Mouse (Mus musculus): ENCODE data around the gene AC109138.7. TPM values are rescaled to one million over a fixed set of nuclear protein-coding genes. Genes with fewer than 3 reads are reported as not detected.

The AC109138.7 gene
- polyA plus RNA-seq, 1 experiment from 2014 or later, result not detected

DNA sequence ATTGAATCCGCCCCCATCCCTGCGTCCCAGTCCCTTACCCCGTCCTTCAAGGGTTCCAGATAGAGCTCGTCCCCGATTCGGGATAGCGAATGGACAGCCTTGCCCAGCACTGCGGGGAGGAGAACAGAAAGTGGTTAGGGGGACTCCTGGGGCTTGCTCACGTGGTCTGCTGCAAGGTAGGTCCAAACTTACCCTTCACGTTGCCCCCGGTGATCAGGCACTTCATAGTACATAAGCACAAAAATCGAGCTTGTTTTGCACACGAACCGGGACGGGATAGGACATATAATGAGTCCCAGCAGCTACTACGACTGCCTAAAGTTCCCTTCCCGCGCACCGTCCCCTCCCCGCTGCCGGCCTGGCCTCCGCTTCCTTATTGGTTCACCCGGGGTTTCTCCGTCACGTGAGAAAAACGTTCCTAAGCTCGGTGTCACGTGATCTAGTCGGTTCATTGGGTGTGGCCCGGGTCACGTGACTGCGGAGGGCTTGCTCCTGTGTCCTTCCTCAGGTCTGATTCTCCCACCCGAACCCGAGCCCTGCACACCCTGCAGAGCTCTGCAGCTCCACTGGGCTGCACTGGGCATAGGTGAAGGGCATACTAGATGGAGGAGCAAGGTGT is 12.8 kb upstream of the AC109138.7 start, which contains the start of gene Rad9a:
TSS of gene Rad9a (minus strand) at position 372 of the 619 bp plus-strand sequence.
- WGBS, result under 1% methylated on average over 34 of the region's 34 CpGs

DNA sequence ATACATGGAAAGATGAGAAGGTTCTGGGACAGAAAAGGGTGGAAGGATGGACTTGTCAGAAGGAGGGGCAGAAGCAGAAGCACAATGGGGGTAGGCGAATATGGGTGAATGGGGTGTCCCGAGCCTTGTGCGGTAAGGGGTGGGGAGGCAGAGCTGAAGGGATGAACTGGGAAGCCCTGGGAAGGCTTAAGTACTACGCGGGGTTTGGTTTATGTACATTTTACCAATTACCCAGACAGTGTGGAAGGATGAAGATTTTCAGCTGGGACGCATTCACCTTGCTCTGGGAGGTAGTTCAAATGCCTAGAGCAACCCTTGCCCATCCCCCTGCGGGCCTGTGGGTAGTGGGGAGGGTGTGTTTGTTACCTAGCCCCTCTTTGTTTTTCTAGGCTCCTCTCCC is 12.0 kb upstream of the AC109138.7 start:
- Histone ChIP-seq H3K9ac (ENCODE audit: low read depth, low read length) (peak overlapping the region; percentile 77), H3K4me1 (ENCODE audit: control insufficient read depth, insufficient read depth, low read depth, low read length) (peaks cover 21% of the 10 kb centered on the region), H3K9me3 (ENCODE audit: control insufficient read depth, low read length) (no peaks in the 10 kb centered on the region), H3K4me2 (ENCODE audit: low read length) (peak overlapping the region; percentile 97), H3K36me3 (ENCODE audit: control insufficient read depth, insufficient read depth, low read length) (peaks cover 1% of the 10 kb centered on the region), H3K27me3 (replicated peaks; ENCODE audit: control insufficient read depth, insufficient read depth, low read length) (0 out of 2 replicates have a peak, but pooled peaks cover 4% of the 10 kb centered on the region), H3K27ac (ENCODE audit: low read depth, low read length) (no peak overlapping the region), H3K4me3 (ENCODE audit: low read length) (peak overlapping the region; percentile 77)
- 22% methylated on average over 7 of the region's 7 CpGs for WGBS
- peak; percentile 7; the same call in 1 of the 2 replicates for ATAC-seq

More for the DNA sequence above, 12.8 kb upstream of the AC109138.7 start, which contains the start of gene Rad9a:
- Histone ChIP-seq H3K27me3 (replicated peaks; ENCODE audit: control insufficient read depth, insufficient read depth, low read length) (0 out of 2 replicates have a peak, but pooled peaks cover 2% of the 10 kb centered on the region), H3K4me1 (ENCODE audit: control insufficient read depth, insufficient read depth, low read depth, low read length) (peaks cover 25% of the 10 kb centered on the region), H3K27ac (ENCODE audit: low read depth, low read length) (peak within 1 kb of the TSS; percentile 64; the same call in 1 of the 2 replicates), H3K9me3 (ENCODE audit: control insufficient read depth, low read length) (no peaks in the 10 kb centered on the region), H3K4me3 (ENCODE audit: low read length) (peak within 1 kb of the TSS; percentile 77), H3K4me2 (ENCODE audit: low read length) (peak within 1 kb of the TSS; percentile 97), H3K36me3 (ENCODE audit: control insufficient read depth, insufficient read depth, low read length) (peaks cover 9% of the 10 kb centered on the region), H3K9ac (ENCODE audit: low read depth, low read length) (peak within 1 kb of the TSS; percentile 77)
- peak; percentile 86 for ATAC-seq

GRCm38 (mm10) chr19:4203148-4203547 is 11.0 kb upstream of the AC109138.7 start:
- no peak overlapping the region for H3K4me3 ChIP-seq (ENCODE audit: low read length)
- H3K27ac ChIP-seq (ENCODE audit: low read depth, low read length), result no peak overlapping the region
- no peak for ATAC-seq
- no peak overlapping the region; the same call in 1 of the 2 replicates for H3K4me2 ChIP-seq (ENCODE audit: low read length)
- H3K36me3 ChIP-seq (ENCODE audit: control insufficient read depth, insufficient read depth, low read length), result no peaks in the 10 kb centered on the region
- peaks cover 21% of the 10 kb centered on the region for H3K4me1 ChIP-seq (ENCODE audit: control insufficient read depth, insufficient read depth, low read depth, low read length)
- no peak overlapping the region for H3K9ac ChIP-seq (ENCODE audit: low read depth, low read length)
- WGBS, result 68% methylated on average over 3 of the region's 3 CpGs
- H3K27me3 ChIP-seq (replicated peaks; ENCODE audit: control insufficient read depth, insufficient read depth, low read length), result 0 out of 2 replicates have a peak, but pooled peaks cover 4% of the 10 kb centered on the region
- no peaks in the 10 kb centered on the region for H3K9me3 ChIP-seq (ENCODE audit: control insufficient read depth, low read length)

- Histone ChIP-seq H3K9ac (ENCODE audit: low read depth, low read length) (no peak overlapping the region), H3K9me3 (ENCODE audit: control insufficient read depth, low read length) (no peaks in the 10 kb centered on the region), H3K4me2 (ENCODE audit: low read length) (no peak overlapping the region), H3K27me3 (replicated peaks; ENCODE audit: control insufficient read depth, insufficient read depth, low read length) (0 out of 2 replicates have a peak, but pooled peaks cover 4% of the 10 kb centered on the region), H3K27ac (ENCODE audit: low read depth, low read length) (no peak overlapping the region), H3K36me3 (ENCODE audit: control insufficient read depth, insufficient read depth, low read length) (no peaks in the 10 kb centered on the region), H3K4me3 (ENCODE audit: low read length) (no peak overlapping the region), H3K4me1 (ENCODE audit: control insufficient read depth, insufficient read depth, low read depth, low read length) (peaks cover 21% of the 10 kb centered on the region)
- 65% methylated on average over 13 of the region's 13 CpGs for WGBS
- ATAC-seq, result no peak
Observed at GRCm38 (mm10) chr19:4203604-4204326, 10.4 kb upstream of the AC109138.7 start.

GRCm38 (mm10) chr19:4204889-4205288 is 9.3 kb upstream of the AC109138.7 start:
- Histone ChIP-seq H3K27me3 (replicated peaks; ENCODE audit: control insufficient read depth, insufficient read depth, low read length) (0 out of 2 replicates have a peak, but pooled peaks cover 4% of the 10 kb centered on the region), H3K4me2 (ENCODE audit: low read length) (no peak overlapping the region), H3K27ac (ENCODE audit: low read depth, low read length) (no peak overlapping the region), H3K9me3 (ENCODE audit: control insufficient read depth, low read length) (no peaks in the 10 kb centered on the region), H3K36me3 (ENCODE audit: control insufficient read depth, insufficient read depth, low read length) (no peaks in the 10 kb centered on the region), H3K4me1 (ENCODE audit: control insufficient read depth, insufficient read depth, low read depth, low read length) (peaks cover 21% of the 10 kb centered on the region), H3K9ac (ENCODE audit: low read depth, low read length) (no peak overlapping the region), H3K4me3 (ENCODE audit: low read length) (no peak overlapping the region)
- ATAC-seq, result no peak
- 61% methylated on average over 4 of the region's 4 CpGs for WGBS

- Histone ChIP-seq H3K4me1 (ENCODE audit: control insufficient read depth, insufficient read depth, low read depth, low read length) (peaks cover 8% of the 10 kb centered on the region), H3K36me3 (ENCODE audit: control insufficient read depth, insufficient read depth, low read length) (no peaks in the 10 kb centered on the region), H3K9ac (ENCODE audit: low read depth, low read length) (no peak overlapping the region), H3K27ac (ENCODE audit: low read depth, low read length) (no peak overlapping the region), H3K4me3 (ENCODE audit: low read length) (no peak overlapping the region), H3K27me3 (replicated peaks; ENCODE audit: control insufficient read depth, insufficient read depth, low read length) (peaks cover 11% of the 10 kb centered on the region), H3K9me3 (ENCODE audit: control insufficient read depth, low read length) (no peaks in the 10 kb centered on the region), H3K4me2 (ENCODE audit: low read length) (no peak overlapping the region)
- WGBS, result 7% methylated on average over 2 of the region's 2 CpGs
- no peak for ATAC-seq
Observed at GRCm38 (mm10) chr19:4206971-4207370, 7.2 kb upstream of the AC109138.7 start.

- no peaks in the 10 kb centered on the region for H3K9me3 ChIP-seq (ENCODE audit: control insufficient read depth, low read length)
- 78% methylated on average over 5 of the region's 5 CpGs for WGBS
- H3K27ac ChIP-seq (ENCODE audit: low read depth, low read length), result no peak overlapping the region
- ATAC-seq, result no peak
- no peak overlapping the region for H3K9ac ChIP-seq (ENCODE audit: low read depth, low read length)
- H3K4me3 ChIP-seq (ENCODE audit: low read length), result no peak overlapping the region
- no peaks in the 10 kb centered on the region for H3K36me3 ChIP-seq (ENCODE audit: control insufficient read depth, insufficient read depth, low read length)
- no peaks in the 10 kb centered on the region; the same call in 1 of the 2 replicates for H3K4me1 ChIP-seq (ENCODE audit: control insufficient read depth, insufficient read depth, low read depth, low read length)
- H3K27me3 ChIP-seq (replicated peaks; ENCODE audit: control insufficient read depth, insufficient read depth, low read length), result peaks cover 17% of the 10 kb centered on the region
- no peak overlapping the region for H3K4me2 ChIP-seq (ENCODE audit: low read length)
Observed at GRCm38 (mm10) chr19:4208563-4208962, 5.6 kb upstream of the AC109138.7 start.

GRCm38 (mm10) chr19:4211891-4212588 is 2.1 kb upstream of the AC109138.7 start:
- WGBS, result 23% methylated on average over 4 of the region's 4 CpGs
- no peak for ATAC-seq
- H3K9me3 ChIP-seq (ENCODE audit: control insufficient read depth, low read length), result no peaks in the 10 kb centered on the region
- H3K4me3 ChIP-seq (ENCODE audit: low read length), result no peak overlapping the region
- H3K27ac ChIP-seq (ENCODE audit: low read depth, low read length), result no peak overlapping the region
- peaks cover 27% of the 10 kb centered on the region for H3K27me3 ChIP-seq (replicated peaks; ENCODE audit: control insufficient read depth, insufficient read depth, low read length)
- H3K4me1 ChIP-seq (ENCODE audit: control insufficient read depth, insufficient read depth, low read depth, low read length), result peaks cover 20% of the 10 kb centered on the region
- H3K9ac ChIP-seq (ENCODE audit: low read depth, low read length), result no peak overlapping the region
- no peak overlapping the region for H3K4me2 ChIP-seq (ENCODE audit: low read length)
- no peaks in the 10 kb centered on the region for H3K36me3 ChIP-seq (ENCODE audit: control insufficient read depth, insufficient read depth, low read length)
